Mouse (Mus musculus): ENCODE data around the gene Hist1h1b.
"Not testable (repeated sequence)": the region's sequence is repeated elsewhere in the genome, so short reads cannot be mapped to it uniquely, and the experiment has no call there.

The Hist1h1b gene

GRCm38 (mm10) chr13:21779767-21780731, at the start of gene Hist1h1b:
Gene Hist1h1b, minus strand, starts transcription at chr13:21780625.
- DNase-seq: peak; percentile 53

DNA sequence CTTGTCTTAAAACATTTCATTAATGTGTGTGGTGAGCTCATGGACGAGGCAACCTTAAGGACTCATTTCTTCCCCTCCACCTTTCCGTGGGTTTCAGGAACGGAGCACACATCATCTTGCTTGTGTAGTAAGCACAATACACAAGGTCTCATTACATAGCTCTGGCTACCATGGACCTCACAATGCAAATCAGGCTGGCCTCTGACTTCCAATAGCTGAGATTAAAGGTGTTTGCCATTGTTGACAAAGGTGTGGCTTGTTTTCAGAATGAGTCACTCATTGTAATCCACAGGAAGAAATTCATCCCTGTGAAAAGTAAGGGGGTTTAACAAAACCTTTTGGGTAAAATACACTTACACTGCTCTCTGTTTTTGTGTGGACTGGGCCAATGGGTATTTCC, 48.1 kb upstream of the Hist1h1b start:
- DNase-seq: no peak

DNA sequence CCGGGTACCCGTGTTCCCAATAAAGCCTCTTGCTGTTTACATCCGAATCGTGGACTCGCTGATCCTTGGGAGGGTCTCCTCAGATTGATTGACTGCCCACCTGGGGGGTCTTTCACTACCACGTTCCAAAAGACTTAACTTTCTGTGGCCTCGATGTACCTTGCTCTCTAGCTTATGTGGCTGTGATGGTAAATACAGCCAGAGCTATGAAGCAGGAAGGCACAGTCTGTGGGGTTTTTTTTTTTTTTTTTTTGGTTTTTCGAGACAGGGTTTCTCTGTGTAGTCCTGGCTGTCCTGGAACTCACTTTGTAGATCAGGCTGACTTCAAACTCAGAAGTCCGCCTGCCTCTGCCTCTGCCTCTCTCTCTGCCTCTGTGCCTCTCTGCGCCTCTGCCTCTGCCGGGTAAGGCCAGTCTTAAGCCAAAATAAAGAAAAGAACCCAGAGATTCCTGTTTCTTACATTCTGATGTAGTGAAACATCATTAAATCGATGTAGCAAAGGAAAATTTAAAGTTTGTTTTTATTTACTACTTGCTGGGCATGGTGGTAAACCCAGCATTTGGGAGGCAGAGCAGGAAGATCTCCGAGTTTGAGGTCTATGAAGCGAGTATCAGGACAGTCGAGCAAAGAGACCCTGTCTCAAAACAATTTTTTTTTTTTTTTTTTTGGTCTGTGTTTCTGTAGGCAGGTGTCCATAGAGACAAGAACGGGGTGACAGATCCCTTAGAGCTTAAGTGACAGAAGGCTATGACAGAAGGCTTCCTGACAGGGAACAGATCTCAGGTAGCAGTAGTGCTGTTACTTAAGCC, 39.9 kb upstream of the Hist1h1b start:
- DNase-seq: not testable (repeated sequence)

DNA sequence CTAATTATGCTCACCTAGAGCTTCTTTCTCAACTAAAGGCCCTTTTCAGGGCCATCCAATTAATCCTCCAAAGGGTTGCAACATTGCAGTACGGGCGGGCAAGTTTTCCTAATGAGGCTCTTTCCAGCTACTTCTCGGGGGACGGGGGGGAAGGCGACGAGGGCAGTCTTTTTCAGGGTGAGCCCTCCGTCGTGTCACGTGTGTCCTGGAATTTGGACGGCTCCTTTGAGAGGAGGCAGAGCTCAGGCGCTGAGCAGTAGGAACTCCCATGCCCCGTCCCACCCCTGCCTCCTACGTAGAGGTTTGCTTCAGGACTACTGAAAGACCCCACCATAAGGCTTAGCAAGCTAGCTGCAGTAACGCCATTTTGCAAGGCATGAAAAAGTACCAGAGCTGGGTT, 31.7 kb upstream of the Hist1h1b start:
- DNase-seq: not testable (repeated sequence)

GRCm38 (mm10) chr13:21811539-21811938, 31.1 kb upstream of the Hist1h1b start, which contains the start of gene Hist1h4m:
Gene Hist1h4m, plus strand, starts transcription at chr13:21811746.
- peak; percentile 62 for DNase-seq

GRCm38 (mm10) chr13:21811074-21811473, 30.6 kb upstream of the Hist1h1b start:
- DNase-seq: not testable (repeated sequence)

- DNase-seq: not testable (repeated sequence)
Observed at GRCm38 (mm10) chr13:21810073-21810472, 29.6 kb upstream of the Hist1h1b start, which contains the start of the genes Hist1h2bq and Hist1h2ao. Gene Hist1h2bq, minus strand, starts transcription at chr13:21810197. Gene Hist1h2ao, plus strand, starts transcription at chr13:21810465.

- not testable (repeated sequence) for DNase-seq
Observed at GRCm38 (mm10) chr13:21803058-21803457, 22.6 kb upstream of the Hist1h1b start.

DNA sequence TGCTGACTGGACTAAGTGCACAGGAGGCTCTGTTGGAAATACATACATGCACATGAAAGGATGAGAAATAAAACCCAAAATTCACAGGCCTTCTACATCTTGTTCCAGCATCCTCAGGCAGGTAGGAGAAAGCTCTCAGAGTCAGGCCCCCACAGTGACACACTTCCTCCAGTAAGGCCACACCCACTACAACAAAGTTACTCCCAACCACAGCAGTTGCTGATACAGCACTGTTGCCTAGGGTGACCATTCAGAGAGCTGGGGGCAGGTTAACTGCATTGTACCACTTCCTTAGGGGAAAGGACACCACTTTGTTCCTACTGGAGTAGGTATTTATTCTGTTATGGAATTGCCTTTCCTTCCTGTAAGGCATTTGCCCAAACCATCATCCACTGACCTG, 16.7 kb upstream of the Hist1h1b start:
- not testable (repeated sequence) for DNase-seq

DNA sequence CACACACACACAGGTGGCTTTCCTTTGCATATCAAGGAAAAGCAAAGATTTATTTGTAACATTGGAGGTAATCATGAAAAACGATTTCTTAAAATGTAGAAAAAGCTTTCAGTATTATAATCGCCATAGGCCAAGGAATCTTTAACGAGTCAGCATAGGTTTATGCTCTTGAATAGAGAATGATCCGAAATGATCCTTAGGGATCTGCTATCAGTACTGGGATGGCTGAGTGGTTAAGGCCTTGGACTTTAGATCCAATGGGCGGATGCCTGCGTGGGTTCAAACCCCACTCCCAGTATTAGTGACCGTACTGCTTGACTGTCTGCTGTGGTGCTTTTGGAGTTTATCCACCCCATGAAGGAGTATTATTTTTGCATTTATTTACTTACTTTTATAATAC, 15.2 kb upstream of the Hist1h1b start:
- no peak for DNase-seq

DNA sequence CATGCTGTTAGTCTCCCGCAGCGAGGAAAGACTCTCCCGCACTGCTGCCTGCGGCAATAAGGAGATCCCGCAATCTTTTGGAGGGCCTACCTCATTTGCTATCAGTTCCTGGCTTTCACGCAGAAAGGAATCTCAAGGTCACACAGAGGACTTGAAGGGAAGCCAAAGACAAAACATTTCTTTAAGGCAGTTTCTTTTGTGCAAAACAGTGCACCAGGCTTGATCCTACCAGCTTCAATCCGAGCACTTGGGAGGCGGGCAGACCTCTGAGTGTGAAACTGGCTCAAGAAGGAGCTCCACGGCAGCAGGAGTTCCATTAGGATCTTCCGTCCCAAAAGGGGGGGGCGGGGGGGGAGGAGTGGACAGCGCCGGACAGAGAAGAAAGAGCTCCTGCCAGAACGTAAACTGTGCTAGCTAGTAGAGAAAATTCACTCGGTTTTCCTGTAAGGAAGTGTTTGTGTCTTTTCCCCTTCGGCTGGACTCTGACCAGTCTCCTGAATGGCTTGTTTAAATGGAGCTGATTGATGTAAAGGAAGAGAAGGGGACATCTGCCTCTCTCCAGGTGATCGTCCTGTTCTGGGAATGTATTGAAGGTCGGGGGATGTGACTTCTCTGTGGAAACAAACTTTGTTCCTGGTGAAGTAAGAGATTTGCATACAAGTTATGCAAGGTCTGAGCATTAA, 10.3 kb upstream of the Hist1h1b start:
- DNase-seq: no peak

GRCm38 (mm10) chr13:21789925-21790324, 9.5 kb upstream of the Hist1h1b start:
- DNase-seq: no peak

GRCm38 (mm10) chr13:21787760-21788593, 7.6 kb upstream of the Hist1h1b start:
- no peak for DNase-seq

- peak; percentile 96 for DNase-seq
Observed at GRCm38 (mm10) chr13:21786899-21787629, 6.6 kb upstream of the Hist1h1b start, which contains the start of the genes Hist1h2an and Hist1h2bp. Gene Hist1h2an, minus strand, starts transcription at chr13:21787218. Gene Hist1h2bp, plus strand, starts transcription at chr13:21787461.

GRCm38 (mm10) chr13:21786189-21786898, 5.9 kb upstream of the Hist1h1b start:
- DNase-seq: no peak

DNA sequence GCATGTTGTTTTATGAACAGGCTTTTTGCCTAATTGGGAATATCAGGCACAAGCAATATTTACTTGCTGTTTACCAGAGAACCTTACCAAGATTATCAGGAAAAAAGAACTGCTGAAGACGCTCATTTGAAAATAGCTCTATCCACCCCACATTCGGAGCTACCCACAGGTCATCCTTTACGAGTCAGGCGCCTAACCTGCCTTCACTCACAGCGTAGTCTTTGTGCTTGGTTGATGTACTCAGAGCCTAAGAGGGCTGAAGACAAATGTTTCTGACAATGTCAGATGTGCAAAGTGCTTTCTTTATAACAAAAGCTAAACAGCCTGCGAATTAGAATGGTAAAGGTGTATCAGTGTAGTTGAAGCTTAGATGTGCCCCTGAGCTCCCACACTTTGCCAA, 3.9 kb upstream of the Hist1h1b start:
- no peak for DNase-seq

DNA sequence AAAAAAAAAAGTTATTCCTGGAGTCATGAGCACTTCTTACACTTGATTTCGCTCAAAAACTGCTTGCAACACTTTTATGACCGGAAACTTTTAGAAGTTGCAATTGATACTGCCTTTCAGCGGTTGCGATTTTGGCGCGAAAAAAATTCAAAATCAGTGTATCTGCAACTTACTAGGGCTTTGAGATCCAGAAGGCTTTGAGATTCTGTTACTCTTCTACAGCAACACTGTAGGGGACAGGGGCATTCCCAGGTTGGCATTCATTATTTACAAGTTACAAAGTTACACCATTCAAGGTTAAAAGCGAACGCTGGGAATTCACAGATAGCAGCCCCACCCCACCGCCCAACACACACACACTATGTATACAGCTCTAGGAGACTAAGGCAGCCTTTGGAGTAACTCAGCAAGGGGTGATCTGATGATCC, 3.3 kb upstream of the Hist1h1b start:
- peak; percentile 42 for DNase-seq

- peak; percentile 76 for DNase-seq
Observed at GRCm38 (mm10) chr13:21783255-21783617, 2.8 kb upstream of the Hist1h1b start, which contains the start of gene Hist1h3i. Gene Hist1h3i, minus strand, starts transcription at chr13:21783370.

DNA sequence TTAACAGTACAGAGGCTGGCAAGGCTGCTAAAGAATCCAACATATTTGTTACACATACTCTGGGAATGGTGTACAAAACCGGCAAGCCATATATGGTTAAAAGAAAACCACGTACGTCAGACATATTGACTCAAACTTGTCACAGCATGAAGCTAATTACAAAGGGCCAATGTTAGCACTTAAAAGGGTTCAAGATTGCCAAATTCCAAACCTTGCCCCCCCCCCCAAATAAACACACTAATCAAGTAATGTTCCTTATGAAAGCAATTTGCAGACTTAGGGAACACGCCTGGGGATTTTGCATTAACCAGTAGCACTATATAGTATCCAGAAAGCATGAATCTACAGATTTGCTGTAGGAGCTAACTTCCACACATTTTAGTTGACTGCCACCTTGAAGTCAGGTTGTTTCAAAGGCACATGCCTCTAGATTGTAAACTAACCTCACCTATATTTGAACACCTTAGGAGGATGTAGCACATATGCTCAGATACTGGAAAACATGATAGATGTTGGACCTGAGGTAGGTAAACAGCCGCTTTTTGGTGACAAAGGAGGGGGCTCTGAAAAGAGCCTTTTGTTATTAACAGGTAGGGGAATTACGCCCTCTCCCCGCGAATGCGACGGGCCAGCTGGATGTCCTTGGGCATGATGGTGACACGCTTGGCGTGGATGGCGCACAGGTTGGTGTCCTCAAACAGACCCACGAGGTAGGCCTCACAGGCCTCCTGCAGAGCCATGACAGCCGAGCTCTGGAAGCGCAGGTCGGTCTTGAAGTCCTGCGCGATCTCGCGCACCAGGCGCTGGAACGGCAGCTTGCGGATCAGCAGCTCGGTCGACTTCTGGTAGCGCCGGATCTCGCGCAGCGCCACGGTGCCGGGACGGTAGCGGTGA, 2.2 kb upstream of the Hist1h1b start:
- DNase-seq: not testable (repeated sequence)
